Mouse (Mus musculus) hindbrain, postnatal 0 days (tissue): Measurements from ENCODE around the gene Tmem184a. TPM values are rescaled to one million over a fixed set of nuclear protein-coding genes. Genes with fewer than 3 reads are reported as not detected.

Experiments
- ATAC-seq: fragments of 200-750 bp; cut with Nextera tagmentation; 2 replicates; pipeline ENCODE4 v1.8.0; 2017; ENCODE audit warnings: mild to moderate bottlenecking, moderate TSS enrichment, moderate library complexity
- DNase-seq: peaks from one replicate; pipeline ENCODE4 v3.0.0-alpha.2; 2015; ENCODE audit warnings: low spot score
- H3K27ac ChIP-seq: fragments of 300-500 bp; sonication (generic); 2 replicates; pipeline ENCODE4 v1.5.1; 2014; ENCODE audit warnings: mild to moderate bottlenecking
- H3K27me3 ChIP-seq: fragments of 300-500 bp; sonication (generic); 2 replicates; pipeline ENCODE4 v1.6.1; 2014; ENCODE audit warnings: low read length, mixed read lengths; ENCODE audit not compliant: insufficient read depth
- H3K36me3 ChIP-seq: fragments of 300-500 bp; sonication (generic); 2 replicates; pipeline ENCODE4 v1.6.1; 2014; ENCODE audit warnings: low read length, mixed read lengths; ENCODE audit not compliant: insufficient read depth
- H3K4me1 ChIP-seq: fragments of 300-500 bp; sonication (generic); 2 replicates; pipeline ENCODE4 v1.6.1; 2014; ENCODE audit warnings: antibody characterized with exemption, low read length, mixed read lengths; ENCODE audit not compliant: insufficient read depth
- H3K4me2 ChIP-seq: fragments of 300-500 bp; sonication (generic); 2 replicates; pipeline ENCODE4 v1.6.1; 2014; ENCODE audit warnings: low read depth, mild to moderate bottlenecking, low read length, moderate library complexity, mixed read lengths
- H3K4me3 ChIP-seq: fragments of 300-500 bp; sonication (generic); 2 replicates; pipeline ENCODE4 v1.5.1; 2014; ENCODE audit warnings: low read length
- H3K9ac ChIP-seq: fragments of 300-500 bp; sonication (generic); replicated peaks from 2 replicates; pipeline ENCODE4 v1.6.1; 2014; ENCODE audit warnings: mild to moderate bottlenecking, low read length, moderate library complexity, mixed read lengths
- H3K9me3 ChIP-seq: fragments of 300-500 bp; sonication (generic); 2 replicates; pipeline ENCODE4 v1.6.1; 2016; ENCODE audit warnings: low read length, mixed read lengths
- CTCF ChIP-seq: IDR thresholded peaks from 2 replicates; pipeline ENCODE4 v1.5.1; 2016; ENCODE audit warnings: antibody characterized with exemption, control low read depth, low read depth
- WGBS: fragments of 180-500 bp; shearing (Covaris S2); extraction: QIAGEN DNeasy Blood & Tissue Kit; methylation state at CpG from one replicate; pipeline ENCODE4 v1.1.7; 2014; 5-methylcytosine and 5-hydroxymethylcytosine counted together
- polyA plus RNA-seq: library from polyadenylated mRNA; unstranded; fragments of >200 nt; fragmentation: Nextera tagmentation; extraction: Ambion mirVana; gene quantifications from 2 replicates; pipeline ENCODE4 v1.2.1, GENCODE M21; 2015
- total RNA-seq: library from RNA; depleted of rRNA; stranded (reverse); fragments of >200 nt; gene quantifications from 2 replicates; pipeline ENCODE4 v1.2.3, GENCODE M21; 2014

Tmem184a gene
- total and polyA plus RNA-seq, 2 experiments from 2014 or later = 0.06 to 0.31 TPM

GRCm38 (mm10) chr5:139815964-139816363 is 3.8 kb downstream of the Tmem184a start:
- ATAC-seq = no peak
- Histone ChIP-seq H3K27ac (no peak overlapping the region), H3K4me1 (no peaks in the 10 kb centered on the region), H3K9ac (no peak overlapping the region), H3K9me3 (no peaks in the 10 kb centered on the region), H3K4me2 (no peak overlapping the region), H3K27me3 (no peaks in the 10 kb centered on the region; the same call in 1 of the 2 replicates), H3K36me3 (no peaks in the 10 kb centered on the region), H3K4me3 (no peak overlapping the region)
- 53% methylated on average over 6 of the region's 6 CpGs for WGBS
- TF ChIP-seq CTCF = no peak
- DNase-seq = peak; percentile 34

- WGBS = 16% methylated on average over 13 of the region's 13 CpGs
- Histone ChIP-seq H3K36me3 (no peaks in the 10 kb centered on the region), H3K4me3 (no peak overlapping the region), H3K9me3 (no peaks in the 10 kb centered on the region), H3K4me1 (no peaks in the 10 kb centered on the region), H3K9ac (no peak overlapping the region), H3K27me3 (no peaks in the 10 kb centered on the region; the same call in 1 of the 2 replicates), H3K4me2 (no peak overlapping the region), H3K27ac (no peak overlapping the region)
- no peak for DNase-seq
- ATAC-seq = no peak
- TF ChIP-seq CTCF = no peak
Measured at GRCm38 (mm10) chr5:139813963-139814381, 5.7 kb downstream of the Tmem184a start.

- no peaks in the 10 kb centered on the region for H3K4me1 ChIP-seq
- DNase-seq (no peak), ATAC-seq (no peak)
- no peaks in the 10 kb centered on the region for H3K9me3 ChIP-seq
- H3K36me3 ChIP-seq = no peaks in the 10 kb centered on the region
- no peak overlapping the region for H3K4me3 ChIP-seq
- H3K27ac ChIP-seq = no peak overlapping the region
- H3K9ac ChIP-seq = no peak overlapping the region
- H3K27me3 ChIP-seq = no peaks in the 10 kb centered on the region; the same call in 1 of the 2 replicates
- H3K4me2 ChIP-seq = no peak overlapping the region
- TF ChIP-seq CTCF = no peak
- WGBS = 42% methylated on average over 10 of the region's 10 CpGs
Measured at GRCm38 (mm10) chr5:139813126-139813490, 6.6 kb downstream of the Tmem184a start.

- Histone ChIP-seq H3K9ac (no peak overlapping the region), H3K4me1 (no peaks in the 10 kb centered on the region), H3K36me3 (no peaks in the 10 kb centered on the region), H3K27me3 (no peaks in the 10 kb centered on the region; the same call in 1 of the 2 replicates), H3K27ac (no peak overlapping the region), H3K4me2 (no peak overlapping the region), H3K4me3 (no peak overlapping the region), H3K9me3 (no peaks in the 10 kb centered on the region)
- ATAC-seq = no peak
- TF ChIP-seq CTCF = no peak
- 62% methylated on average over 20 of the region's 20 CpGs for WGBS
- DNase-seq = no peak
Measured at GRCm38 (mm10) chr5:139812398-139813125, 7.2 kb downstream of the Tmem184a start.

- Histone ChIP-seq H3K4me2 (no peak overlapping the region), H3K27ac (no peak overlapping the region), H3K36me3 (no peaks in the 10 kb centered on the region), H3K27me3 (no peaks in the 10 kb centered on the region; the same call in 1 of the 2 replicates), H3K4me1 (no peaks in the 10 kb centered on the region), H3K9ac (no peak overlapping the region), H3K4me3 (no peak overlapping the region), H3K9me3 (no peaks in the 10 kb centered on the region)
- no peak for TF ChIP-seq CTCF
- DNase-seq (no peak), ATAC-seq (no peak)
- WGBS = 75% methylated on average over 14 of the region's 15 CpGs
Measured at GRCm38 (mm10) chr5:139811677-139812397, 7.9 kb downstream of the Tmem184a start.

GRCm38 (mm10) chr5:139809397-139809796 is 10.3 kb downstream of the Tmem184a start:
- peak; percentile 34; the same call in 1 of the 2 replicates for TF ChIP-seq CTCF

GRCm38 (mm10) chr5:139805924-139806323 is 13.8 kb downstream of the Tmem184a start:
- Histone ChIP-seq H3K4me2 (no peak overlapping the region), H3K36me3 (0 out of 2 replicates have a peak, but pooled peaks cover 3% of the 10 kb centered on the region), H3K9ac (no peak overlapping the region), H3K4me3 (no peak overlapping the region), H3K27me3 (no peaks in the 10 kb centered on the region), H3K9me3 (no peaks in the 10 kb centered on the region), H3K27ac (no peak overlapping the region), H3K4me1 (no peaks in the 10 kb centered on the region)
- DNase-seq (no peak), ATAC-seq (no peak)
- no peak for TF ChIP-seq CTCF
- 88% methylated on average over 8 of the region's 8 CpGs for WGBS

More at GRCm38 (mm10) chr5:139809397-139809796, 10.3 kb downstream of the Tmem184a start:
- 69% methylated on average over 4 of the region's 4 CpGs for WGBS
- Histone ChIP-seq H3K27me3 (no peaks in the 10 kb centered on the region; the same call in 1 of the 2 replicates), H3K4me2 (no peak overlapping the region), H3K36me3 (no peaks in the 10 kb centered on the region), H3K4me1 (no peaks in the 10 kb centered on the region), H3K27ac (no peak overlapping the region), H3K9ac (no peak overlapping the region), H3K4me3 (no peak overlapping the region), H3K9me3 (no peaks in the 10 kb centered on the region)
- no peak for ATAC-seq
- no peak for DNase-seq
